Mouse (Mus musculus): Measurements from ENCODE around the gene Fkbp7. TPM values are rescaled to one million over a fixed set of nuclear protein-coding genes. Genes with fewer than 3 reads are reported as not detected.
A peak's percentile ranks its signal among the peaks of the same experiment; 100 is the strongest.

Fkbp7 gene
- total and polyA plus RNA-seq, 2 experiments: 1.1 to 9.5 TPM

DNA sequence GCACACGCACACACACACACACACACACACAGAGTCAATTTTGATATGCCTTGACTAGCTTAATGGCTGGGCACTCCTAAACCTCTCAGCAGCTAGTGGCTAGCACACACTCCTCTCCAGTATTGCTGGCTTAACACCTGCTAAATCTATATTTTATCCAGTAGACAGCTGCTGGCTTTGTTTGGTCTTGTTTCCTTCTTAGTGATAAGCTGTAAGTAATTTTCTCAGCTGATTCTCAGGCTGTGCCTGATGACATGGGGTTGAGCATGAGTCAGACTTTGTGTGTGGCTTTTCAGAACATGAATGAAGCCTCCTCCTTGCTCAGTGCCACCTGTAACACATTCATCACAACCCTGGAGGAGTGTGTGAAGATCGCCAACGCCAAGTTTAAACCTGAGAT lies 14.1 kb upstream of the Fkbp7 start:
- WGBS: 93% methylated on average over 3 of the region's 3 CpGs
- Histone ChIP-seq H3K27ac (replicated peaks; ENCODE audit: insufficient read depth, low read depth, low read length) (no peak overlapping the region), H3K4me1 (ENCODE audit: control insufficient read depth, insufficient read depth, low read length) (peaks cover 2% of the 10 kb centered on the region; the same call in 1 of the 2 replicates), H3K4me3 (ENCODE audit: insufficient read depth, low read depth, low read length) (no peak overlapping the region), H3K9ac (ENCODE audit: low read depth, low read length) (no peak overlapping the region), H3K27me3 (ENCODE audit: control insufficient read depth, insufficient read depth, low read length) (no peaks in the 10 kb centered on the region), H3K36me3 (ENCODE audit: control insufficient read depth, insufficient read depth, low read length) (peaks cover 41% of the 10 kb centered on the region), H3K79me2 (ENCODE audit: control insufficient read depth, insufficient read depth, low read length) (no peaks in the 10 kb centered on the region)
- TF ChIP-seq CTCF (IDR thresholded peaks at IDR 0.05; ENCODE audit: low read depth, low read length) (no peak), POLR2A (IDR thresholded peaks at IDR 0.05; ENCODE audit: extremely low read depth, insufficient read depth, low read length) (no peak)
- DNase-seq (ENCODE audit: extremely low read depth, low read depth, low spot score): no peak

DNA sequence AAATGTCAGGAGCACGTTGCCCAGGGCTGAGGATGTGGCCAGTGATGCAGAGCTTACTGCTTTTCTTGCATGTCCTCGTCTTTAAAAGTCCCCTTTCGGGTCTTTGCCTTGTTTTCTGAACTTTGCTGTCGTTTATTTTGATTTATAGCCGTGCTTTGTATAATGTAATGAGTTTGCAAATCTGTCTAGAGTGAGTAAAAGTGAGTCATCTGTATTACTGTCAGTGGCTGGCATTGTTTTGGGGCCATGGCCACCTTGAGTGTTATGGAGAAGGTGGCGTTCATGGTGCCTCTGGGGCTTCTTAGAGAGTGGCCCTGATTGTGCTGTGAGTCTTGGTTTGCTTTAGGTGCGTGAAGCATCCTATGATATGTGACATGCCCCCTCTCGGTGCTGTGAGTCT lies 9.4 kb upstream of the Fkbp7 start:
- DNase-seq (ENCODE audit: extremely low read depth, low read depth, low spot score): no peak
- peaks cover 32% of the 10 kb centered on the region for H3K36me3 ChIP-seq (ENCODE audit: control insufficient read depth, insufficient read depth, low read length)

DNA sequence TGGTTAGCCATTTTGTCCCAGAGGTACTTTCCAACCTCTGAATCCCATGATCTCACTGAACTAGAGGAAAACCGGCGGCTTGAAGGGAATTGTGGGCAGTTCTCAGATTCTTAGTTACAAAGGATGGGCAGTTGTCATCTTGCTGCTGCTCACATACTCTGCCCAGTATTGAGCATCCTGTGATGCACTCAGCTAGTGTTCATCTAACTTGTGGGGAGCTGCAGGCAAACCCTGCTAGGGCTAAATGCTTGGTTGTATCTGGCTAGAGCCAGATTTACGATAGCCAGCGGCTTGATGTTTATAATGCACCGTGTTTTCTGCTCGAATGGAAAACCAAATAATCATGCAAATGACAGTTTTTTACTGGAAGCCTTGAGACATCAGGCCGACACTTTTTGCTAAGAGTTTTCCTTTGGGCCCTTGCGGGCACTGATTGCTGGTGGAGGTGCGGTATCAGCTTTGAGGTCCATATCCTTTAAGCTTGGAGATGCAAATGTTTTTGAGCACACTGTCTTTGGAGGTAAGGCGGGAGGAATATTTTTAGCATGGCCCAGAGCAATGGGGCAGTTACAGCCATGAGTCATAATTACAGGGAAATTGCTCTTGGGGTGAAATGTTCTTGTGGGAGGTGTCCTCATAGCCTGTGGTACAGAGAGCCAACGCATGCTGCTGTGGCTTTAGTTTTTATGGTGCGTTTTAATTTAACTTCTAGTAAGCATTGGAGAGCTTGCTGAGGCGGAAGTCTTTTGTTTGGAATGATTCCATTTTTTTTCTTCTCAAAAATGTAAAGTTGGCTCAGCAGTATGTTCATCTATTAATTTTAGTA lies 3.7 kb upstream of the Fkbp7 start:
- peaks cover 15% of the 10 kb centered on the region; the same call in 1 of the 2 replicates for H3K79me2 ChIP-seq (ENCODE audit: control insufficient read depth, insufficient read depth, low read length)
- peaks cover 7% of the 10 kb centered on the region for H3K36me3 ChIP-seq (ENCODE audit: control insufficient read depth, insufficient read depth, low read length)
- H3K9ac ChIP-seq (ENCODE audit: low read depth, low read length): peak overlapping the region; percentile 19; the same call in 1 of the 2 replicates
- no peaks in the 10 kb centered on the region for H3K27me3 ChIP-seq (ENCODE audit: control insufficient read depth, insufficient read depth, low read length)
- H3K27ac ChIP-seq (replicated peaks; ENCODE audit: insufficient read depth, low read depth, low read length): no peak overlapping the region
- DNase-seq (ENCODE audit: extremely low read depth, low read depth, low spot score): peak; percentile 13
- H3K4me3 ChIP-seq (ENCODE audit: insufficient read depth, low read depth, low read length): no peak overlapping the region
- no peak for TF ChIP-seq POLR2A (IDR thresholded peaks at IDR 0.05; ENCODE audit: extremely low read depth, insufficient read depth, low read length)
- TF ChIP-seq CTCF (IDR thresholded peaks at IDR 0.05; ENCODE audit: low read depth, low read length): no peak
- 80% methylated on average over 13 of the region's 13 CpGs for WGBS
- H3K4me1 ChIP-seq (ENCODE audit: control insufficient read depth, insufficient read depth, low read length): peaks cover 10% of the 10 kb centered on the region

More for the DNA sequence above, 9.4 kb upstream of the Fkbp7 start:
- H3K27me3 ChIP-seq (ENCODE audit: control insufficient read depth, insufficient read depth, low read length): no peaks in the 10 kb centered on the region
- H3K27ac ChIP-seq (replicated peaks; ENCODE audit: insufficient read depth, low read depth, low read length): no peak overlapping the region
- no peak for TF ChIP-seq CTCF (IDR thresholded peaks at IDR 0.05; ENCODE audit: low read depth, low read length)
- TF ChIP-seq POLR2A (IDR thresholded peaks at IDR 0.05; ENCODE audit: extremely low read depth, insufficient read depth, low read length): no peak
- H3K79me2 ChIP-seq (ENCODE audit: control insufficient read depth, insufficient read depth, low read length): peaks cover 3% of the 10 kb centered on the region; the same call in 1 of the 2 replicates
- no peak overlapping the region for H3K4me3 ChIP-seq (ENCODE audit: insufficient read depth, low read depth, low read length)
- WGBS: 96% methylated on average over 8 of the region's 8 CpGs
- 0 out of 2 replicates have a peak, but pooled peaks cover 2% of the 10 kb centered on the region for H3K4me1 ChIP-seq (ENCODE audit: control insufficient read depth, insufficient read depth, low read length)
- H3K9ac ChIP-seq (ENCODE audit: low read depth, low read length): no peak overlapping the region

DNA sequence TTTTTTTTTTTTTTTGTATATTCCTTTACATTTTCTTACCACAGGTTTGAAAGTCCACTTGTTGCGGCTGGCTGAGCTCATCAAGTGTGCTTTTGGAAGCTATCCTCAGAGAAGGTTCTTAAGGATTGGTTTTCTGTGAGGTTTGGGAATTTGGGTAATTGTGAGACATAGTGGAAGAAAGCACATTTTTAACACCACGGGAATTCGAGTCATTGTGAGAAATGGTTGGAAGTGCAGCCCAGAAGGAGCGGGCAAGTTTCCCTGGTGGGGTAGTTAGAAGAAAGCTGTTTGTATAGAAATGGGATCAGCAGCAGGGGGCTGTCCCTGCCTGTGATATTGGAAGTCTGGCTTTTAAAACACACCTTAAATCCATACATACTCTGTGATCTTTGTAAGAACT lies 3.0 kb upstream of the Fkbp7 start:
- Histone ChIP-seq H3K79me2 (ENCODE audit: control insufficient read depth, insufficient read depth, low read length) (peaks cover 15% of the 10 kb centered on the region; the same call in 1 of the 2 replicates), H3K4me1 (ENCODE audit: control insufficient read depth, insufficient read depth, low read length) (peaks cover 11% of the 10 kb centered on the region), H3K27me3 (ENCODE audit: control insufficient read depth, insufficient read depth, low read length) (no peaks in the 10 kb centered on the region), H3K4me3 (ENCODE audit: insufficient read depth, low read depth, low read length) (peak overlapping the region; percentile 71; the same call in 1 of the 2 replicates), H3K36me3 (ENCODE audit: control insufficient read depth, insufficient read depth, low read length) (peaks cover 5% of the 10 kb centered on the region), H3K9ac (ENCODE audit: low read depth, low read length) (peak overlapping the region; percentile 19; the same call in 1 of the 2 replicates), H3K27ac (replicated peaks; ENCODE audit: insufficient read depth, low read depth, low read length) (no peak overlapping the region)
- DNase-seq (ENCODE audit: extremely low read depth, low read depth, low spot score): no peak
- no peak for TF ChIP-seq POLR2A (IDR thresholded peaks at IDR 0.05; ENCODE audit: extremely low read depth, insufficient read depth, low read length)
- no peak for TF ChIP-seq CTCF (IDR thresholded peaks at IDR 0.05; ENCODE audit: low read depth, low read length)
- 26% methylated on average over 4 of the region's 4 CpGs for WGBS

DNA sequence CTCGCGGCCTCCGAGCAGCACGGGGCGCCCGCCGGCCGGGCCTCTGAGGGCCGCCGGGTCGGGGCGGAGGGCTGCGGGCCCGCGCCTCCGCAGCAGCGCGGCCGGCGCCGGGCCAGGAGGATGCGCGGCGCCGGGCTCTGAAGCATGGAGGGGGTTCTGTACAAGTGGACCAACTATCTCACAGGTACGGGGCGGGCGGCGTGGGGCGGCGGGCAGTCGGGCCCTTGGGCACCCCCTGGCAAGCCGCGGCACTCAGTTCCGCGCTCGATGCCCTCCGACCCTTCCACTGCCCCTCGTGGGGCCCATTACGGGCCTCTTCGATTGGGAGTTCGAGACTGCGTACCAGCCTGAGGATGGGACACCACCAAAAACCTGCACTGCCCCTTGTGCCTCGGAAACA lies 2.5 kb upstream of the Fkbp7 start:
- DNase-seq (ENCODE audit: extremely low read depth, low read depth, low spot score): no peak
- Histone ChIP-seq H3K27ac (replicated peaks; ENCODE audit: insufficient read depth, low read depth, low read length) (no peak overlapping the region), H3K9ac (ENCODE audit: low read depth, low read length) (peak overlapping the region; percentile 77), H3K4me3 (ENCODE audit: insufficient read depth, low read depth, low read length) (peak overlapping the region; percentile 71), H3K27me3 (ENCODE audit: control insufficient read depth, insufficient read depth, low read length) (no peaks in the 10 kb centered on the region), H3K79me2 (ENCODE audit: control insufficient read depth, insufficient read depth, low read length) (peaks cover 15% of the 10 kb centered on the region; the same call in 1 of the 2 replicates), H3K4me1 (ENCODE audit: control insufficient read depth, insufficient read depth, low read length) (peaks cover 11% of the 10 kb centered on the region), H3K36me3 (ENCODE audit: control insufficient read depth, insufficient read depth, low read length) (peaks cover 4% of the 10 kb centered on the region)
- 2% methylated on average over 43 of the region's 44 CpGs for WGBS
- no peak for TF ChIP-seq POLR2A (IDR thresholded peaks at IDR 0.05; ENCODE audit: extremely low read depth, insufficient read depth, low read length)
- no peak for TF ChIP-seq CTCF (IDR thresholded peaks at IDR 0.05; ENCODE audit: low read depth, low read length)

Data from liver, adult 2 months (tissue).